Mouse (Mus musculus) lung, embryonic 14.5 days (tissue): ENCODE measurements around the gene Syp. TPM values are rescaled to one million over a fixed set of nuclear protein-coding genes. Genes with fewer than 3 reads are reported as not detected.

Experiments
- ATAC-seq: fragments of 200-750 bp; cut with Nextera tagmentation; 2 replicates; pipeline ENCODE4 v1.8.0; 2017; ENCODE audit warnings: mild to moderate bottlenecking, moderate TSS enrichment, moderate library complexity; ENCODE audit not compliant: insufficient read depth
- DNase-seq: peaks from one replicate; pipeline ENCODE4 v3.0.0-alpha.2; 2015
- H3K27ac ChIP-seq: fragments of 300-500 bp; sonication (generic); 2 replicates; pipeline ENCODE4 v1.5.1; 2014; ENCODE audit warnings: low read depth, mild to moderate bottlenecking, moderate library complexity
- H3K27me3 ChIP-seq: fragments of 300-500 bp; sonication (generic); 2 replicates; pipeline ENCODE4 v1.6.1; 2014; ENCODE audit warnings: low read length, control low read depth; ENCODE audit not compliant: insufficient read depth
- H3K36me3 ChIP-seq: fragments of 300-500 bp; sonication (generic); 2 replicates; pipeline ENCODE4 v1.6.1; 2014; ENCODE audit warnings: control low read depth; ENCODE audit not compliant: insufficient read depth
- H3K4me1 ChIP-seq: fragments of 300-500 bp; sonication (generic); 2 replicates; pipeline ENCODE4 v1.6.1; 2014; ENCODE audit warnings: antibody characterized with exemption, control low read depth; ENCODE audit not compliant: insufficient read depth
- H3K4me2 ChIP-seq: fragments of 300-500 bp; sonication (generic); 2 replicates; pipeline ENCODE4 v1.6.1; 2014; ENCODE audit warnings: mild to moderate bottlenecking
- H3K4me3 ChIP-seq: fragments of 300-500 bp; sonication (generic); 2 replicates; pipeline ENCODE4 v1.5.1; 2014; ENCODE audit warnings: low read depth, low read length
- H3K9ac ChIP-seq: fragments of 300-500 bp; sonication (generic); 2 replicates; pipeline ENCODE4 v1.6.1; 2014
- H3K9me3 ChIP-seq: fragments of 300-500 bp; sonication (generic); 2 replicates; pipeline ENCODE4 v1.6.1; 2016; ENCODE audit warnings: low read depth, low read length, control low read depth
- CTCF ChIP-seq: IDR thresholded peaks from 2 replicates; pipeline ENCODE4 v1.5.1; 2016; ENCODE audit warnings: antibody characterized with exemption, low read depth
- WGBS: fragments of 180-500 bp; shearing (Covaris S2); extraction: QIAGEN DNeasy Blood & Tissue Kit; methylation state at CpG from one replicate; pipeline ENCODE4 v1.1.7; 2014; 5-methylcytosine and 5-hydroxymethylcytosine counted together
- polyA plus RNA-seq: library from polyadenylated mRNA; unstranded; fragments of >200 nt; fragmentation: Nextera tagmentation; extraction: Ambion mirVana; gene quantifications from 2 replicates; pipeline ENCODE4 v1.2.1, GENCODE M21; 2014

The Syp gene
- polyA plus RNA-seq, 1 experiment from 2014 or later, result 0.88 TPM

- Histone ChIP-seq H3K27ac (no peak overlapping the region), H3K9ac (peak overlapping the region; percentile 20), H3K4me1 (no peaks in the 10 kb centered on the region), H3K36me3 (no peaks in the 10 kb centered on the region), H3K27me3 (no peaks in the 10 kb centered on the region), H3K4me3 (peak overlapping the region; percentile 35), H3K9me3 (no peaks in the 10 kb centered on the region), H3K4me2 (peak overlapping the region; percentile 66)
- WGBS, result 17% methylated on average over 26 of the region's 26 CpGs
- ATAC-seq (no peak; the same call in 1 of the 2 replicates), DNase-seq (peak; percentile 5)
- TF ChIP-seq CTCF, result no peak
Measured at GRCm38 (mm10) chrX:7610536-7611258, 27.6 kb upstream of the Syp start.

GRCm38 (mm10) chrX:7617889-7618551, 20.3 kb upstream of the Syp start:
- Histone ChIP-seq H3K4me1 (no peaks in the 10 kb centered on the region), H3K27me3 (no peaks in the 10 kb centered on the region), H3K4me2 (no peak overlapping the region), H3K9ac (no peak overlapping the region), H3K36me3 (no peaks in the 10 kb centered on the region), H3K27ac (no peak overlapping the region), H3K4me3 (no peak overlapping the region), H3K9me3 (no peaks in the 10 kb centered on the region)
- 74% methylated on average over 12 of the region's 12 CpGs for WGBS
- no peak for TF ChIP-seq CTCF
- no peak for DNase-seq
- ATAC-seq, result no peak

- no peak for TF ChIP-seq CTCF
- Histone ChIP-seq H3K9me3 (no peaks in the 10 kb centered on the region), H3K27me3 (no peaks in the 10 kb centered on the region), H3K4me3 (no peak overlapping the region), H3K27ac (no peak overlapping the region), H3K4me2 (no peak overlapping the region), H3K4me1 (no peaks in the 10 kb centered on the region), H3K9ac (no peak overlapping the region), H3K36me3 (no peaks in the 10 kb centered on the region)
- WGBS, result 83% methylated on average over 6 of the region's 6 CpGs
- DNase-seq (no peak), ATAC-seq (no peak)
Measured at GRCm38 (mm10) chrX:7632560-7632959, 5.7 kb upstream of the Syp start.

- H3K36me3 ChIP-seq, result no peaks in the 10 kb centered on the region
- no peaks in the 10 kb centered on the region for H3K4me1 ChIP-seq
- no peaks in the 10 kb centered on the region for H3K9me3 ChIP-seq
- no peak overlapping the region for H3K27ac ChIP-seq
- DNase-seq, result no peak
- H3K4me3 ChIP-seq, result no peak overlapping the region
- no peak for ATAC-seq
- TF ChIP-seq CTCF, result no peak
- no peak overlapping the region for H3K9ac ChIP-seq
- no peak overlapping the region for H3K4me2 ChIP-seq
- no peaks in the 10 kb centered on the region for H3K27me3 ChIP-seq
- 72% methylated on average over 3 of the region's 3 CpGs for WGBS
Measured at GRCm38 (mm10) chrX:7635101-7635500, 3.2 kb upstream of the Syp start.

- no peak for ATAC-seq
- WGBS, result 20% methylated on average over 13 of the region's 13 CpGs
- no peaks in the 10 kb centered on the region for H3K9me3 ChIP-seq
Measured at GRCm38 (mm10) chrX:7639536-7640325, 1.5 kb downstream of the Syp start.

GRCm38 (mm10) chrX:7640785-7641184, 2.5 kb downstream of the Syp start:
- H3K9me3 ChIP-seq, result no peaks in the 10 kb centered on the region
- WGBS, result 22% methylated on average over 12 of the region's 12 CpGs
- H3K27ac ChIP-seq, result no peak overlapping the region
- ATAC-seq, result no peak
- H3K4me1 ChIP-seq, result no peaks in the 10 kb centered on the region
- H3K4me2 ChIP-seq, result no peak overlapping the region
- TF ChIP-seq CTCF, result no peak
- no peak overlapping the region for H3K9ac ChIP-seq
- no peak overlapping the region for H3K4me3 ChIP-seq
- DNase-seq, result no peak
- no peaks in the 10 kb centered on the region for H3K27me3 ChIP-seq
- no peaks in the 10 kb centered on the region for H3K36me3 ChIP-seq

More at GRCm38 (mm10) chrX:7639536-7640325, 1.5 kb downstream of the Syp start:
- Histone ChIP-seq H3K4me3 (no peak overlapping the region), H3K4me1 (no peaks in the 10 kb centered on the region), H3K4me2 (no peak overlapping the region; the same call in 1 of the 2 replicates), H3K36me3 (no peaks in the 10 kb centered on the region), H3K9ac (no peak overlapping the region), H3K27ac (no peak overlapping the region), H3K27me3 (no peaks in the 10 kb centered on the region)
- TF ChIP-seq CTCF, result no peak
- no peak for DNase-seq

- WGBS, result 11% methylated on average over 5 of the region's 5 CpGs
- H3K9ac ChIP-seq, result no peak overlapping the region
- no peaks in the 10 kb centered on the region for H3K9me3 ChIP-seq
- H3K36me3 ChIP-seq, result no peaks in the 10 kb centered on the region
- H3K4me1 ChIP-seq, result no peaks in the 10 kb centered on the region
- H3K27me3 ChIP-seq, result no peaks in the 10 kb centered on the region
- TF ChIP-seq CTCF, result peak; percentile 73
- H3K4me2 ChIP-seq, result no peak overlapping the region
- DNase-seq, result peak; percentile 90
- no peak overlapping the region for H3K27ac ChIP-seq
- no peak overlapping the region for H3K4me3 ChIP-seq
- no peak for ATAC-seq
Measured at GRCm38 (mm10) chrX:7645349-7645748, 7.1 kb downstream of the Syp start.
